8 mouse cellular contexts compared by ENCODE assay signal in the genomic region with DNA sequence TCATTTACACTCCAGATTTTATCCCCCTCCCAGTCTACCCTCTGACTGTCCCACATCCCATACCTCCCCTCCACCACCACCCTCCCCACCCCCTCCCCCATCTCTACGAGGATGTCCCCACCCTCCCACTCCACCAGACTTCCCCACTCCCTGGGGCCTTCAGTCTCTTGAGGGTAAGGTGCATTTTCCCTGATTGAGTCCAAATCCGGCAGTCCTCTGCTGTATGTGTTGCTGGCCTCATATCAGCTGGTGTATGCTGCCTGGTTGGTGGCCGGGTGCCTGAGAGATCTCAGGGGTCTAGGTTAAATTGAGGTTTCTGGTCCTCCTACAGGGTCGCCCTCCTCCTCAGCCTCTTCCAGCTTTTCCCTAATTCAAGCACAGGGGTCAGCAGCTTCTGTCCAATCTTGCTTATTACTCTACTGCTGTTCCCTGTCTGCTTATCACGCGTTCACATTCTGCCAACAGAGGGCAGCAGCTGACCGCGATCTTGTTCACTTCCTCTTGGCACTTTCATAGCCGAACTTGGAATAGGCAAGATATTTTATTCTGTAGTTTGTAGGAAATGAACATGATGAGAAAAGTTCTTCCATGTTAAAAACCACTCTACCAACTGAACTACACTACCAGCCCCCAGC. TPM values are rescaled to one million over a fixed set of nuclear protein-coding genes. Genes with fewer than 3 reads are reported as not detected.
DNase-seq lines count a peak whose midpoint lies in the region; ATAC-seq lines count a peak whose summit lies in the region.

No protein-coding gene starts in this region.

- no peaks in the 10 kb centered on the region for H3K9me3 ChIP-seq in heart, embryonic 11.5 days (replicated peaks; ENCODE audit: control insufficient read depth, low read length)
- no peaks in the 10 kb centered on the region for H3K9me3 ChIP-seq in midbrain, embryonic 13.5 days

- no peak overlapping the region for H3K9ac ChIP-seq in heart, embryonic 11.5 days (ENCODE audit: low read depth, low read length)
- H3K9ac ChIP-seq in midbrain, embryonic 13.5 days (replicated peaks) = no peak overlapping the region

- H3K4me3 ChIP-seq in heart, embryonic 11.5 days (ENCODE audit: low read depth, low read length) = no peak overlapping the region
- no peak overlapping the region for H3K4me3 ChIP-seq in midbrain, embryonic 13.5 days (replicated peaks)

- H3K4me1 ChIP-seq in heart, embryonic 11.5 days (ENCODE audit: control insufficient read depth, insufficient read depth, low read length) = no peaks in the 10 kb centered on the region
- H3K4me1 ChIP-seq in midbrain, embryonic 13.5 days (replicated peaks) = no peaks in the 10 kb centered on the region

- H3K27ac ChIP-seq in heart, embryonic 11.5 days (ENCODE audit: low read depth, low read length) = no peak overlapping the region
- H3K27ac ChIP-seq in midbrain, embryonic 13.5 days = no peak overlapping the region

- WGBS in heart, embryonic 11.5 days (ENCODE audit: insufficient replicate concordance) = 15% methylated on average over 9 of the region's 9 CpGs
- WGBS in midbrain, embryonic 13.5 days = 20% methylated on average over 9 of the region's 9 CpGs

- no peak for ATAC-seq in heart, embryonic 11.5 days (replicated peaks; ENCODE audit: insufficient number of reproducible peaks, low FRiP score, low TSS enrichment)
- ATAC-seq in midbrain, embryonic 13.5 days = peak; percentile 48; the same call in 1 of the 2 replicates

- DNase-seq in heart, adult 11 months = peak; percentile 93
- peak; percentile 90 for DNase-seq in embryo, embryonic 10.5 days (ENCODE audit: low spot score)
- peak; percentile 51 to 75 for DNase-seq in gastrocnemius, postnatal 4 days (ENCODE audit: low spot score in 2 of 2)
- DNase-seq in kidney, adult 11 months = peak; percentile 70
- peak; percentile 48 to 77 for DNase-seq in left cerebral cortex, postnatal 36 days (ENCODE audit: low spot score in 2 of 2)
- DNase-seq in spleen, adult 18-20 months = peak; percentile 58 to 78

- no peak overlapping the region for H3K4me2 ChIP-seq in heart, embryonic 11.5 days
- no peak overlapping the region for H3K4me2 ChIP-seq in midbrain, embryonic 13.5 days (replicated peaks)

- no peaks in the 10 kb centered on the region for H3K27me3 ChIP-seq in heart, embryonic 11.5 days (ENCODE audit: control insufficient read depth, insufficient read depth, low read length)
- no peaks in the 10 kb centered on the region for H3K27me3 ChIP-seq in midbrain, embryonic 13.5 days

- H3K36me3 ChIP-seq in heart, embryonic 11.5 days (ENCODE audit: control insufficient read depth, insufficient read depth, low read length) = no peaks in the 10 kb centered on the region
- no peaks in the 10 kb centered on the region for H3K36me3 ChIP-seq in midbrain, embryonic 13.5 days

- intact Hi-C loops in left cerebral cortex, postnatal 36 days (cut with DNase I) = loop anchor here (2.0 kb wide), 1 partner anchor 152 kb away; no protein-coding TSS in a partner anchor

RNA-seq across cellular contexts. Expression of gene Aco1, which starts 8.3 kb away (rescaled TPM):
- 32.1 and 33.0 TPM in 2 replicates for polyA plus RNA-seq in heart, embryonic 11.5 days (2014; fragmentation: Nextera tagmentation; extraction: Ambion mirVana)
- 10 to 100 TPM; 37.8 to 42.7 TPM for total RNA-seq in gastrocnemius, postnatal 4 days (2021)
- 10 to 100 TPM; 29.9 to 30.4 TPM for total RNA-seq in left cerebral cortex, postnatal 36 days (2021)
- 45.3 and 46.6 TPM in 2 replicates for polyA plus RNA-seq in midbrain, embryonic 13.5 days (2015; fragmentation: Nextera tagmentation; extraction: Ambion mirVana)
